Mouse (Mus musculus) lung, adult 2 months (tissue): Measurements from ENCODE around the gene Kif2c.

Source experiments
- CTCF ChIP-seq: fragments of 200-500 bp; IDR thresholded peaks from 2 replicates; pipeline ENCODE4 v1.5.1; 2011; ENCODE audit warnings: mild to moderate bottlenecking, low read length, control low read depth; ENCODE audit not compliant: insufficient read depth
- POLR2A ChIP-seq: fragments of 200-500 bp; IDR thresholded peaks from 2 replicates; pipeline ENCODE4 v1.6.1; 2011; ENCODE audit warnings: low read depth, mild to moderate bottlenecking, control low read depth, low read length, borderline replicate concordance; ENCODE audit errors: extremely low read depth

GRCm38 (mm10) chr4:117139217-117139612 is 43.2 kb downstream of the Kif2c start:
- peak; percentile 75 for TF ChIP-seq CTCF
- TF ChIP-seq POLR2A: no peak
